In genomic region chr7:93080731-93081430, GRCm38 (mm10) we compare ENCODE assay signal across 8 mouse cellular contexts. TPM values are rescaled to one million over a fixed set of nuclear protein-coding genes. Genes with fewer than 3 reads are reported as not detected.
A peak's percentile ranks its signal among the peaks of the same experiment; 100 is the strongest.
DNase-seq lines count a peak whose midpoint lies in the region; ATAC-seq and TF ChIP-seq lines count a peak whose summit lies in the region.

No protein-coding gene starts in this region.

- H3K27ac ChIP-seq in cerebellum, adult 2 months (ENCODE audit: insufficient read depth, low read length), result peak overlapping the region; percentile 63; the same call in 1 of the 2 replicates
- H3K27ac ChIP-seq in forebrain, embryonic 16.5 days (ENCODE audit: low read length), result peak overlapping the region; percentile 78; the same call in 1 of the 2 replicates
- peak overlapping the region; percentile 67 for H3K27ac ChIP-seq in limb, embryonic 14.5 days (replicated peaks; ENCODE audit: low read depth, low read length)
- H3K27ac ChIP-seq in small intestine, adult 2 months (ENCODE audit: insufficient read depth, low read depth, low read length), result no peak overlapping the region

- H3K27me3 ChIP-seq in cerebellum, adult 2 months (ENCODE audit: control insufficient read depth, insufficient read depth, low read length), result no peaks in the 10 kb centered on the region
- H3K27me3 ChIP-seq in forebrain, embryonic 16.5 days (replicated peaks; ENCODE audit: control insufficient read depth, insufficient read depth, low read length), result no peaks in the 10 kb centered on the region
- 0 out of 2 replicates have a peak, but pooled peaks cover 7% of the 10 kb centered on the region for H3K27me3 ChIP-seq in limb, embryonic 14.5 days (ENCODE audit: control insufficient read depth, insufficient read depth, low read length)
- H3K27me3 ChIP-seq in small intestine, adult 2 months (ENCODE audit: control insufficient read depth, insufficient read depth, low read length), result peaks cover 20% of the 10 kb centered on the region

- no peak for TF ChIP-seq POLR2A in cerebellum, adult 2 months (IDR thresholded peaks at IDR 0.05; ENCODE audit: borderline replicate concordance, insufficient read depth, low read length)
- TF ChIP-seq POLR2A in limb, embryonic 14.5 days (IDR thresholded peaks at IDR 0.05; ENCODE audit: borderline replicate concordance, extremely low read depth, insufficient read depth, insufficient read length), result 0 out of 2 replicates have a peak, but pooled peaks have one; percentile 3
- no peak for TF ChIP-seq POLR2A in small intestine, adult 2 months (IDR thresholded peaks at IDR 0.05; ENCODE audit: low read depth, low read length)

- no peak for TF ChIP-seq CTCF in cerebellum, adult 2 months (IDR thresholded peaks at IDR 0.05; ENCODE audit: borderline replicate concordance, insufficient read depth, low read depth, low read length)
- TF ChIP-seq CTCF in small intestine, adult 2 months (IDR thresholded peaks at IDR 0.05; ENCODE audit: extremely low read depth, insufficient read length, insufficient replicate concordance, low read depth, low read length), result no peak

- H3K9ac ChIP-seq in forebrain, embryonic 16.5 days (replicated peaks; ENCODE audit: low read depth, low read length), result peak overlapping the region; percentile 87
- H3K9ac ChIP-seq in limb, embryonic 14.5 days (ENCODE audit: low read depth, low read length, severe bottlenecking), result peak overlapping the region; percentile 78

- no peaks in the 10 kb centered on the region for H3K4me1 ChIP-seq in cerebellum, adult 2 months (ENCODE audit: control insufficient read depth, insufficient read depth, low read length)
- peaks cover 19% of the 10 kb centered on the region for H3K4me1 ChIP-seq in forebrain, embryonic 16.5 days (replicated peaks; ENCODE audit: control insufficient read depth, insufficient read depth, low read length)
- H3K4me1 ChIP-seq in limb, embryonic 14.5 days (ENCODE audit: control insufficient read depth, insufficient read depth, low read length), result peaks cover 14% of the 10 kb centered on the region
- H3K4me1 ChIP-seq in small intestine, adult 2 months (ENCODE audit: control insufficient read depth, insufficient read depth, insufficient read length, low read length), result 0 out of 2 replicates have a peak, but pooled peaks cover 4% of the 10 kb centered on the region

- H3K4me3 ChIP-seq in cerebellum, adult 2 months (replicated peaks; ENCODE audit: insufficient read depth, low read depth, low read length), result peak overlapping the region; percentile 70
- peak overlapping the region; percentile 86 for H3K4me3 ChIP-seq in forebrain, embryonic 16.5 days (replicated peaks; ENCODE audit: low read length)
- peak overlapping the region; percentile 70 for H3K4me3 ChIP-seq in limb, embryonic 14.5 days (replicated peaks; ENCODE audit: low read length)
- peak overlapping the region; percentile 56 for H3K4me3 ChIP-seq in small intestine, adult 2 months (ENCODE audit: low read depth, low read length)

- peak; percentile 4 to 10 for DNase-seq in kidney, postnatal 4 days
- DNase-seq in kidney, adult 18-20 months, result no peak
- peak; percentile 49 to 60 for DNase-seq in cerebellum, adult 2 months
- no peak for DNase-seq in limb, embryonic 14.5 days (ENCODE audit: low spot score)
- no peak for DNase-seq in urinary bladder, adult 2 months (ENCODE audit: low spot score)

- ATAC-seq in forebrain, embryonic 16.5 days, result peak; percentile 21
- 0 out of 2 replicates have a peak, but pooled peaks have one; percentile 9 for ATAC-seq in limb, embryonic 14.5 days (ENCODE audit: low FRiP score, low read depth)
- ATAC-seq in erythroid progenitor cell, adult 5-6 weeks (replicated peaks; ENCODE audit: low FRiP score, poor library complexity, severe bottlenecking), result no peak

- no peaks in the 10 kb centered on the region for H3K9me3 ChIP-seq in forebrain, embryonic 16.5 days (ENCODE audit: control insufficient read depth, low read length)
- no peaks in the 10 kb centered on the region for H3K9me3 ChIP-seq in limb, embryonic 14.5 days (ENCODE audit: control insufficient read depth, low read length)

- 1% methylated on average over 45 of the region's 45 CpGs for WGBS in cerebellum, adult 2 months
- under 1% methylated on average over 45 of the region's 45 CpGs for WGBS in forebrain, embryonic 16.5 days
- WGBS in limb, embryonic 14.5 days, result under 1% methylated on average over 44 of the region's 45 CpGs
- 3% methylated on average over 45 of the region's 45 CpGs for WGBS in small intestine, adult 2 months

- H3K4me2 ChIP-seq in forebrain, embryonic 16.5 days (ENCODE audit: low read length), result peak overlapping the region; percentile 79
- peak overlapping the region; percentile 86 for H3K4me2 ChIP-seq in limb, embryonic 14.5 days (replicated peaks; ENCODE audit: low read depth, low read length, severe bottlenecking)

- H3K36me3 ChIP-seq in forebrain, embryonic 16.5 days (ENCODE audit: control insufficient read depth, insufficient read depth), result no peaks in the 10 kb centered on the region
- no peaks in the 10 kb centered on the region for H3K36me3 ChIP-seq in limb, embryonic 14.5 days (ENCODE audit: control insufficient read depth, insufficient read depth, low read length)
- no peaks in the 10 kb centered on the region for H3K36me3 ChIP-seq in small intestine, adult 2 months (ENCODE audit: control insufficient read depth, insufficient read depth, low read length)

RNA-seq across cellular contexts. Expression of gene Fam181b, which starts 1.2 kb away (rescaled TPM):
- polyA plus RNA-seq in cerebellum, adult 2 months (2012; rRNA removed), result 35.8 and 37.6 TPM in 2 replicates
- polyA plus RNA-seq in forebrain, embryonic 16.5 days (2015; fragmentation: Nextera tagmentation; extraction: Ambion mirVana), result 23.6 and 27.0 TPM in 2 replicates
- polyA plus RNA-seq in limb, embryonic 14.5 days (2012; rRNA removed), result 7.6 and 10.7 TPM in 2 replicates
- 9.9 and 12.0 TPM in 2 replicates for polyA plus RNA-seq in limb, embryonic 14.5 days (2014; fragmentation: Nextera tagmentation; extraction: Ambion mirVana)
- 0.18 and 0.25 TPM in 2 replicates for polyA plus RNA-seq in small intestine, adult 2 months (2012; rRNA removed)
- polyA plus RNA-seq in urinary bladder, adult 2 months (2012; rRNA removed), result 1.6 and 2.6 TPM in 2 replicates
- total RNA-seq in erythroid progenitor cell, adult 5-6 weeks (2015; ENCODE audit: low replicate concordance), result not detected in 2 replicates
- not detected in 2 replicates for total RNA-seq in erythroid progenitor cell, adult 5-6 weeks (2017; ENCODE audit: low replicate concordance)

Comparison
In these comparisons a context has a peak if more than half of its experiments do, and no peak if none do; other contexts are left out.
1. DNase-seq: peak in kidney, postnatal 4 days (2 of 2) and cerebellum, adult 2 months (2 of 2); none in kidney, adult 18-20 months (single experiment), limb, embryonic 14.5 days (single experiment) and urinary bladder, adult 2 months (single experiment).
2. Peak in every context shown above with its lines, with median percentiles within 50 percentile points of each other: H3K4me3 ChIP-seq.